Mouse (Mus musculus) urinary bladder, postnatal 14 days (tissue): ENCODE measurements around the gene Hmgb1.

Experiments used
- DNase-seq: peaks from one replicate; pipeline ENCODE4 v3.0.0; 2021; ENCODE audit warnings: low spot score

The Hmgb1 gene

DNA sequence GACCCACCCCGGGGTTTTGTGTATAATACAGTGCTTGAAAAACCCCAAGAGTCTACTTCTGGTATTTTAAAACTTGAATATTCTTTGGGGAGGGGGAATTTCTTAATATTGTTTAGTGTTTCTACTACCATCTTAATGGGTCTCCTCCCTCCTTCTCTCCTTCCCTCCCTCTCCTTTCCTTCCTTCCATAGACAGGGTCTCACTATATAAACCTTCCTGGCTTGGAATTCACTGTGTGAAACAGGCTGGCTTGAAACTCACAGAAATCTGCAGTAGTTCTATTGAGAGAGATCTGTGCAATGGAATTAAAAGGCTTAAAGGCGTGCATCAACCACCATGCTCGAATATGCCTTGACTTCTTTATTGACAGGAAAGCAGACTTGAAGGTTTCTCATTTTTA is 1.5 kb upstream of the Hmgb1 start:
- DNase-seq: no peak

DNA sequence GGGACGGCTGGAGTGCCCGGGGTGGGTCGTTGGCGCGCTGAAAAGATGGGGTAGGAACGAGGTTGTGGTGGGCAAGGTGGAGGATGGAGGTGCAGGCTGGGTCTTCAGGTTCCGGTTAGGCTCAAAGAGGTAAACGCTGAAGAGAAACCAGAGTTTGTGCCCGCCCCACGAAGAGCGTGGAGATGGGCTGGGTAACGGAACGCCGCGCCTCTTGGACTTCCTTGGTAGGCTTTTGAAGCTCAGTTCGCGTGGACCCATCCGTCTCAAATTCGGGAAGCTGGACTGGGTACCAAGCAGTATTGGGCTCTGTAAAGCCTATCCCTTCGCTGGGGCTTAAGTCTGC is 526 bp upstream of the Hmgb1 start:
- peak; percentile 59 for DNase-seq

DNA sequence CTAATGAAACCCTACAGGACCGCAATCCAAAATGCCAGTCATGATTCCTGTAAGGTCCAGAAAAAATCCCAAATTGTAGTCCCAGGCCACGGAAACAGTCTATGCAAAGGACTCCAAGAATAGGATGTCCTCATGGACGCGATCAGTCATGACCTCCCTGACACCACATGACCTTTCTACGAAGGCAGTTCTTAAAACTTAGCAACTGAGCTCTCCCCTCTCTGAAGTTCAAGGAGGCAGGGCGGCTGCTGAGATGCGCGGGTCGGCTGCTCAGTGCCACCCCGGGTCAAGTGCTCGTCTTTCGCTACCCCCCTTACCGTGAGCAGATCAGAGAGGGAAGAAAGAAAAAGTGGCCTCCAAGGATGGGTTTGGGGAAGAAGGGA is 577 bp downstream of the Hmgb1 start:
- DNase-seq: no peak

DNA sequence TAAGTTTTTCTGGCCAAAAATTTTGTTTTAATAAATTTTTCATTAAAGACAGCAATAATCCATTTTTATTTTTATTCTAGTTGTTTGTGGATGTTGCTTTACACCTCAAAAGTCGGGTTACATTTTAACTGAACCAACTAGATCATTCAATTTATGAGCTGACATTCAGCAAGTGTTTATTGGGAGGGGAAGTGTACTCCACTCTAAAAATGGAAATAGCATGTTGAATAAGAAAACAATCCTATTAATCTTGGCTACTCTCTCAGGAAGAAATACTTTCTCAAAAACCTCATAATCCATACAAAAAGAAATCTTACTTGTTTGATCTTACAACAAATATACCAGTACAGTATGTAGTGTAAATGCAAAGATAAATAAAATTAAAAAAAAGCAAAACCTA is 1.2 kb downstream of the Hmgb1 start:
- DNase-seq: no peak

DNA sequence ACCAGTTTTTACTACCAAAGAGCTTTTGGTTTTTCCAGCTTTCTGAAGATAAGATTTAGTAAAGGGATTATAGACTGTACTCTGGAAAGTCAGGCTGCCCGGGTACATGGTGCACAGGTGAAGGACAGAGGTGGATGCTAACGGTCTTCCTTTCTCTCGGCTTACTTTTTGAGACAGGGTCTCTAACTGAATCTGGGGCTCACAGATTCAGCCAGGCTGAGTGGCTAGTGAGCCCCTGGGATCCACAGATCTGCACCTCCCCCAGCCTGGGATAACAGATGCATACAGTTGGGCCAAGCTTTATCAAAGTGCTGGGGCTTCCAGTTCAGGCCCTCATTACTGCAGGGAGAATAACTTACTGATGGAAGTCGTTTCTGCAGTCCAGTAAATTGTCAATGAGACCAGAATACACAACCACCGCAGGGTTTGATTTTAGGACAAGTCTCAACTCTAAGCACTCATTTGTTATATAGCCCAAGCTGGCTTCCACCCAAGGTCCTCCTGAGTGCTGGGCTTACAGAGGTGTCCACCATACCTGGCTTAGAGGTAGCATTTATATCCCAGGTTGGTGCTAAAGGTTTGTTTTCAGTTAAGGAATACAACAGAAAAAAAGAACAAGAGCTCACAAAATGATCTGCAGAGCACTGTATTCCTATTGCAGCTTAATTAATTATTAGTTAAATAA is 2.0 kb downstream of the Hmgb1 start:
- DNase-seq: no peak

DNA sequence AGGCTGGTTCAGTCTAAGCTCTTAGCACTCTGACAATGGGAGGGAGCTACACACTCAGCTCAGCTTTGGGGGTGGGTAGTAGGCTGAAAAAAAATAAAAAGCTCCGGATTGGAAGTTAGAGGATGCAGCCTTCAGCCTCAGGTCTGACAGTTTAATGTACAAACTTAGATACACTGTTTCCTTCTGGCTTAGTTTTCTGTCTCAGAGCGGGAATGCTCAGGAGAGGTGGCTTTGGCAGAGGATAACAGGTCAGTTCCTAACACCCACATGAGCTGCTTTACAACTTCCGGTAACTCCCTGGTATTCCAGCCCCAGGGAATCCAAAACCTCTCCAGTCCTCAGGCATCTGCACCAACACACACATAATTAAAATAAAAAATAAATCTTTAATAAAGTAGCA is 4.5 kb downstream of the Hmgb1 start:
- no peak for DNase-seq

DNA sequence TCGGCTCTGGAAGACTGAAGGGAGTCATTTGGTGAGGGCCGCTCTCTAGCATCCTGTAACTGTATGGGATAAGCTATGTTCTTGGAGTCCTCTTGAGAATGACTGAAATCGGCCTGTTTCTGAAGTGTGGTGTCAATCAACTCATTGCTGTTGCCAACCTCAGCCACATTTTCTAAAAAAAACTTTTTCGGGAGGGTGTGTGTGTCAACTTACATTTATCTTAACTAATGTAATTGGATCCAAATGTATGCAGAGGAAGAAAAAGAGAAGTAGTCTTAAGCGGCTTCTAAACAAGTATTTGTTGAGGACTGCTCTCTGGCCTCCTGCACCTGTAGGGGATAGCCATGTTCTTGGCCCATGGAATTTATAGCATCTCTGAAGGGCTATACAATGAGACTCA is 6.2 kb downstream of the Hmgb1 start:
- DNase-seq: no peak

DNA sequence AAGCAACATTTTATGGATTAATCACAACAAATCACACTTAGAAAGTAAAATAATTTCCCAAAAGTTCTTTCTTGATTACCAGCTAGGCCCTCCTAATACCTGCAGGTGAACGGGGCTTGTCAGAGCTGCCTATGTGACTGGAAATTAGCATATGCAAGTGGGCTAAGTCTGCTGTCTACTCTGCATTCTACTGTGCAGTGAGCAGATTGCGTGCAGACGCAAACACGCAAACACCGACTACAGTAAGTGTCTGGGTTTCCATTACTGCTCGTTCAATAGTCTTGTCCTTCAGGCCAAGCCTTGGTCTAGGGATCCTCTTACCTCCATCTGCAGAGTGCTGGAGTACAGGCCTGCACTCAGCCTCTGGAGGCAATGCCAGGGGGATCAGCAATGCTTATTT is 8.6 kb downstream of the Hmgb1 start:
- DNase-seq: no peak

DNA sequence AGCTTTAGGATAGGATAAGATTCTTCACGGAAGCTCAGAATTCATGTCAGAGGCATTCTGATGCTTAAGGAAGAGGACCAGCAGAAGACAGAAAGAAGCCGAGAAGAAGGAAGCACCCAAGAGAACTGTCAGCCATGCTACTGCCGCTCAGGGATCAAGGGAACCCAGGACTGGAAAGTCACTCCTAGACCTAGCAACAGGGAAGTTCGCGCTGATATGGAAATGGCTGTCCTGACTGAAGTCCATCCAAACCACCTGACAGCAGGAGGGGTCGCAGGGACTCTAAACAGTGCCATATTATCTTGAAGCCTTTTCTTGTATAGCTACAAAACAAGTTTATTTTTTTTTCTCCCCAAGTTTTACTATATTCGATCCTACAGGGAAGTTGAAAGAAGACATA is 9.8 kb downstream of the Hmgb1 start:
- no peak for DNase-seq

DNA sequence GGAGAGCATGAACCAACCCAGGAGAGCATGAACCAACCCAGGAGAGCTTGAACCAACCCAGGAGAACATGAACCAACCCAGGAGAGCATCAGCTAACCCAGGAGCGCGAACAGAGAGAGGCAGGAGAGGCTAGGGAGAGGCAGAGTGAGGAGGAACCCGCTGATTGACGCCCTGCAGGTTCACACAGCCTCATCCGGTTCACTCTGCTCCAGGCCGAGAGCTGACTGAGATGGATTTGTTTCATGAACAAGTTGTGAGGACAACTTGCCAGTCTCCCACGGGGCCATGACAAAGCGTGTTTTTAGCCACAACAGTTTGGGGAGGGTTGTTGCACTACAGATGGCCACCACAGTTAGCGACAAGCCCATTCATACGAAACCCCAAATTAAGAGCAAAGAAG is 12.0 kb downstream of the Hmgb1 start:
- DNase-seq: no peak

DNA sequence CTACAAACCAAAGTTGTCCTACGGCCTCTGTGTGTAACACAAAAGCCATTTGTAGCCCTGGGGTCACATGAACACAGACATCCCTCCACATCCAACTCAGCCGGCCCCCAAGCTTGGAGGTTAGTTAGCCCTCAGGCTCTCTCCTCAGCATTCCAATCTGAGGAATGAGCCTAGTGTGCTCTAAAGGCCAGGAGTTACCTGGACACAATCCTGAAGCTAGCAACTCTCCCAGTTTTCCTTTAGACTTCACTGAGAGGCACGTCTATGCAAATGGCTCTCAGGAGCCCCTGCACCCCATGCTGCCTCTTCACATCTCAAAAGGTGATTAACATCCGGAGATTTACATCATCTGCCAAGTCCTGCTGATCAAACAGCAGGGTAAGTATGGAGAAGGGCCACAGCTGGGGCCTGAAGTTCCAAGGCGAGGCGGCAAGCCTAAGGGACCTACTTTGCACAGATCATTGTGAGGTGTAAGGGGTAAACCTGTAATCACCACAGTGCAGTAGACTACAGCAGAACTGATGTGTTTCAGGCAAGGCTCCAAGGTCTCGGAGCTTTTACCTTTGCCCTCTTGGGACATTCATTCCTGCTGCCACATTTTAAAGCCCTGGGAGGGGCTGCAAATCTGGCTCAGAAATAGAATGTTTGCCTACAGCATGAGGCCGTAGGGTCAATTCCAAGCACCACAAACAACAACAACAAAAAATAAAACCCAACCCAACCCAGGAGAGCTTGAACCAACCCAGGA is 13.3 kb downstream of the Hmgb1 start:
- DNase-seq: no peak

DNA sequence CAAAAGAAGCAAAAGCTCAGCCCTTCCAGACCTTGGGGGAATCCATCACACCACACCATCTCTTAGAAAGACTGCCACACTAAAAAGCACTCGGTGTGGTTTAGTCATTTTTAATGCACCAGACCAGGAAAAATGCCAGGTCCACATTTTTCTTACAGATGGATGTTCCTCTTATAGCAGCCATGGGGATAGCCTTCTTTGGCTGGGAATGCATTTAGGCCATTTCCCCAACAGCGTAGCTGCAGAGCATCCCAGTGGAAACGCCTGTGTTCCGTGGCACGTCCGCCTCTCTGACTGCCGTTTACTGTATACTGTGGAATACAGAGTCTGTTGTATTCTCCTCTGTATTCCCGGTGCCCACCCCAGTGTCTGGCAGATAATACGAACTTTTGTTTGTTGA is 15.5 kb downstream of the Hmgb1 start:
- no peak for DNase-seq

DNA sequence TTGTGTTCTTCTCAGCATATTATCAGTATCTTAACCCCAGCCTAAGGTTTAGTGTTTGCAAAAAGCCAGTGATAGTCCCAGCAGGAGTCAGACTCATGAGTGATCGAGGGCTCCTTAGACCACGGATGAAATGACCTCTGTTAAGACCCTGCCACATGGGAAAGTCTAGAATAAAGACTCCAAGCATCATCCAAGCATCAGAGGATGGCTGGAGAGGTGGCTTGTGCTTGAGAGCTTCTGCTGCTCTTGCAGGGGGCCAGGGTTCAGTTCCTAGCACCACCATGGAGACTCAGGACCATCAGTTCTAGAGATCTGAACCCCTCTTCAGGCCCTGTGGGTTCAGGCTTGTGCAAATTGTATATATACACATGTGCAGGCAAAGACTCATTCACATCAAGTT is 16.2 kb downstream of the Hmgb1 start:
- no peak for DNase-seq

DNA sequence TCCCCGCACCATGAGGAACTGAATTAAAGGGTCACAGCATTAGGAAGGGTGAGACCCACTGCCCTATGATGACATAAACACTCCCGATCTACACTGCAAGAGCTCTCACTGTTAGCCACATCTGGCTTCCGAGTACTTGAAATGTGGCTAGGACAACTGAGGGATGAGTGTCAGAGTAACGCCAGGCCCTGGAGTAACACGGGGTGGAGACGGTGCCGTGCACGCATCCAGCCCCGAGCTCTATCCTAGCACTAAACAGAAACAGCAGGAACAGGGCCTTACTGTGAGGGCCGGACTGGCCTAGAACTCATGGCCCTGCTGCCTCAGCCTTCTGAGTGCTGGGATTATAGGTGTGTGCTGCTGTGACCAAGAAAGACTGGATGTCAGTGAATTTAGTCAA is 18.3 kb downstream of the Hmgb1 start:
- DNase-seq: no peak

DNA sequence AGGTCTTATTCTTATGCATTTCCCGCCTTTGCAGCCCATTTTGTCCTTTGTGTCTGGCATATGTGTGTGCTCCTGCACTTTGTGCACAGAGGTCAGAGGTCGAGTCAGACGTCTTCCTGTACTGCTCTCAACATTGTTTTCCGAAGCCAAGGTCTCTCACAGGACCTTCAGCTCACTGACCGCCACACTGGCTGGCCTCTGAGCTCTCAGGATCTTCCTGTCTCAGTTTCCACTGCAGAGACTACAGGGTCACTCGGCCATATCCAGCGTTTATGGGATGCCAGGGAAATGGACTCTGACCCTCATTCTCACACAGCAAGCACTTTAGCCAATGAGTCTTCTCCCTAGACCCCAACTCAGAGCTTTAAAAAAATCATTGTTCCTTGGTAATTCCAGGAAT is 19.4 kb downstream of the Hmgb1 start:
- DNase-seq: no peak

DNA sequence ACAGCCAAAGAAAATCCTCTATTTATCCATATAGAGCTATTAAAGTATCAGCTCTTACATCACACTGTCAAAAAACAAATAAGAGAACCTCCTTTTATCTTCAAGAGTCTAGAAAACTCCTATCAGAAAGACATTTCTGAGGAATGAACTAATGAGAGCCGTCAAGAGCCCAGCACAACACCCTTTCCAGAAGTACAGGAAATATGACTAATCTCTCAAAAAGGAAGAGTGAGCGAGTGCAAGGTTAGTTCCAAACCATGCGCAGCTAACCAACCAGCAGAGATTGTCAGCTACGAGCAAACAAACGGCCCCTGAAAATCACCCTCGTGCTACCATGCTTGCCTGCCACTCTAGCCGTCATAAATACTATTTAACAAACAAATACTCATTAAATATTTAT is 21.4 kb downstream of the Hmgb1 start:
- DNase-seq: no peak

DNA sequence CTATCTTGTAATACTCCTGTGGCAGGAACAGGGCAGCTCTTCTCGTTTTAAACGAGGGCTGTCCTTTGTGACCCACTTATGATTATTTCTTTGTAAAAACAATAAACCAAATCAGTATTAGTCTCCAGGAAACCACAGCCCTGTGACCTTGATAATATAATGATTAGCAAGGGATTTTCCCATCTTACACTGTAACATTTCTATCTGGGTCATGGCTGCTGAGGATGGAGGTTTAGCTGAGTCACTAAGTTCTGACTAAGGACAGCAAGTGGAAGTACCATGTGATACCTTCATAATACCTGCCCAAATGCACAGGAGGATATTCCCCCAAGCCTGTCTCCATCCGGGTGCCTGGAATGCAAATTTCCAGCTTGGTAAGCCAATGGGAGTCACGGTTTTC is 23.8 kb downstream of the Hmgb1 start:
- no peak for DNase-seq

DNA sequence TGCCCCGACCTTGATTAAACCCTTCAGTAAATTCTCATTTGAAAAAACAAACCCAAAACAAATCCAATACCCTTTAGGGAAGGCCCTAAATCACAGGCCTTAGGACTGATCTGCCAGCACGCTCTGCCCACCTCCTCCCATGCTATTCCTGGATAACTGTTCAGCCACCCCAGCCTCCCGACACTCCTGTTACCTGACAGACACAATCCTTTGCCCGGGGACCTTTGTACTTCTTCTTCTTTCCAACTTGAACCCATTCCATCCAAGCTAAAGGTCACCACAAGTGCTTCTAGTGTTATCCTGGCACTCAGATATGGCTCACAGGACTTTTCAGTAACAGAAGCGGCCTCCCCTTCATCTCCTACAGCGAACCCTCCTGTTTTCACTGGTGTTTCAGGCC is 25.3 kb downstream of the Hmgb1 start:
- no peak for DNase-seq

DNA sequence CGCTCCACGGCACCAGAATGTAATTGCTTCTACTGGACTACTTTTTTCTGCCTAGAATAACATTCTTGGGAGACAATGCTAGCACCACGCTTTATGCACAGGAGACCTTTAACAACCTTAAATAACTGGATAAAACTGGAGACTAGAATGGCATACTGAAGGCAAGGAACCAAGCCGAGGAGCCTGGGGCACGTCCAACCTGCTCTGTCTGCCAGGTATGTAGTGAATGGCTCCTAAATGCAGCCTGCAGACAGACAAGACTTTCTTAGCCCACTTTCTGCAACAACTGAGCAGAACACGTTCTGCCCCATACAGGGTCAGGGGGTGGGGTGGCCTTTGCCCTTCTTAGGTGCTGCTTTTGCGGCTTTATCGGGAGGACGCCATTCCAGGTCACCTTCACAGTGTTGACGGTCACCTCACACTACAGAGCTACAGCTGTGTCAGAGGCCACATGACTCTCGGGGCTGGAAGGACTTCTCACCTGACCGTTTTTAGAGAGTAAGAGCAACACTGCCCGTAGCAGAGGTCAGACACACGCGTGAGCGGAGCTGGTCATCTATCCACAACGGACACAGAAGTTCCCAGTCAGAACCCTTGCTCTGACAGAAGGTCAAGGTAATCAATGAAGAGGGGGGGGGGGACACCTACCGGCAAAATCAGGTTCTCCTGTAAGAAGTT is 27.3 kb downstream of the Hmgb1 start:
- DNase-seq: no peak

DNA sequence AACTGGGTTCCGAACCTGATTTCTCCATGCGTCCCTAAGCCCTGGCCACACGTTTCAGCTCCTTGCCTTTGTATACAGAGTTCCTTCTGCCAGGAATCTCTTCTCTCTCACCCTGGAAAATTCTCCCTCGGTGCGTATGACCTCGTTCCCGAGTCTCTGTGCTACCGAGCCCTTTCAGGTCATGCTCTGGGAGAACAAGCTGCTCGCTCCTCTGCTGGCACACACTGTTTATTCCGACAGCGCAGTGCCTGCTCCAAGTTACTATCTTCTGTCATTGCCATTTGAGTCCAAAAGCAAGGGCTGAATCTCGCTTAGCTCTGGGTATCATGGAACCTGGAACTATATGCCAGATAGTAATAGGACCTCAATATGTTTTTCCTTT is 31.5 kb downstream of the Hmgb1 start:
- no peak for DNase-seq

DNA sequence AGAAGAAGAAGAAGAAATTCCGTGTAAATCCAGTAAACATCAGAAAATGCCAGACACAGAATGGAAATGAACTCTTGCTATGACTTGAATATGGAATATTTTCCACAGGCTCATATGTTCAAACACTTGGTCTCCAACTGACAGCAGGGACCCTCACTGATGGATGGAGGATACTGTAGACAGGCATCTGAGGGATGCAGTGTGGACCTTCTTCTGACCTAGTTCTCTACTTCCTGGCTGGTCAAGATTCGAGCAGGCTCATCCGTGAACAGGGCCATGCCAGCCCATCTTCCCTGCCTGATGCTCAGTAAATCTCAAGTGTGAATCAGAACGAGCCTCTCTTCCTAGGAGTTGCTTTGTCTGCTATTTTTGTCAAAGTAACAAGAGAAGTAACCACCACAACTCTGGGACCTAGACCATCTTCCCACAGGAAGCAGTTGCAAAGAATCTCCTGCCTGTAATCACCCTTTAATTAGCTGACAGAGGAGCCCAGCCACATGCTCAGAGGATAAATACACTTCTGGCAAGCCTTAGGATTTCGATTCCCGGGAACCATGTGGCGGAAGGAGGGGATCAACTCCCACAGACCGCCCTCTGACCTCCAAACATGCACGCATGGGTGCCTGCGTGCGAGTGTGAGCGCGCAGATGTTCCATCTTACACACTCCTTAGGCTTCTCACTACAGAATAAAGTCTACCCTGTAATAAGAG is 32.1 kb downstream of the Hmgb1 start:
- peak; percentile 12 for DNase-seq

DNA sequence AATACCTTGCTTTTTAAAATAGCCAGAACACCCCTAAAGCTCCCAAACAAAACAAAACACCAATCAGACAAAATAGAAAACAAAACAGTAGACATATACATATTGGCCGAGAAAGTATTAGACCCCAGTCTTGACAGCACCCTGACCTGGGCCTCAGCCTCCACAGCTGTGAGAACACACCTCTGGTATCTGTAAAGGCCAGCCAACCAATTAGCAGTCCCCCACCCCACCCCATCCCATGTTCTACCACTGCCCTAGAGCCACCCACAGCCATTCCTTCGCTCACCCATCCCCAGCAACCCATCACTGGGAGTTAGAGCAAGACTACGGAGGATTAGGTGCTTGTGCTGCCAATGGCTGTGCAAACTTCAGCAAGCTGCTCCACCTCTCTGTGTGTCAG is 33.4 kb downstream of the Hmgb1 start:
- no peak for DNase-seq

DNA sequence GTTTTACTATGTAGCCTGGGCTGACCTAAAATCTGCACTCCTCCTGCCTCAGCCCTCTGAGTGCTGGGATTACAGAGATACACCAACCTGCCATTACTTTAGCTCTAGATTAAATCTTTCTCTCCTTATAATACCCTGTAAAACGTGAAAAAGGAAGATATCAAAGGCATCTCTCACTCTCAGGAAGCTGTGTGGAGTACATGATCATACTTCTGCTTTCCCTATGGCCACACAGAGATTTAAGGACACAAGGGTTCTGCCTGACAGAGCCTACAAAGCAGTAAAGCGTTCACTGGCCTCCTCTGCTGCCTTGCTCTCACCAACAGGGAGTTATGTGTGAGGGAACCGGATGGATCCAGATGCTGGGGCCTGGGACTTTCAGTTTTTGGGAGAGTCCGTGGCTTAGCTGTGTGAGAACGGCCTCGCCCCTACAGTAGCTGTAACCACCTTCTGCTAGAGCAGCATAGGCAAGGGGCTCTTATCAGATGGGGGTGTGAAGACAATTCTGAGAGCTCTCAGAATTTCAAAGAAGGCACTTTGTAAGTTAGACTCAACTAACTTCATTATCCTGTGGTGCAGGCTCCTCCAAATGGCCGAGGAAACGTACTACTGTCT is 36.8 kb downstream of the Hmgb1 start:
- no peak for DNase-seq
